Mouse (Mus musculus): ENCODE data around the gene Mrps12. TPM values are rescaled to one million over a fixed set of nuclear protein-coding genes. Genes with fewer than 3 reads are reported as not detected.
A peak's percentile ranks its signal among the peaks of the same experiment; 100 is the strongest.

Gene Mrps12
- polyA plus RNA-seq, 1 experiment: 74.4 TPM

DNA sequence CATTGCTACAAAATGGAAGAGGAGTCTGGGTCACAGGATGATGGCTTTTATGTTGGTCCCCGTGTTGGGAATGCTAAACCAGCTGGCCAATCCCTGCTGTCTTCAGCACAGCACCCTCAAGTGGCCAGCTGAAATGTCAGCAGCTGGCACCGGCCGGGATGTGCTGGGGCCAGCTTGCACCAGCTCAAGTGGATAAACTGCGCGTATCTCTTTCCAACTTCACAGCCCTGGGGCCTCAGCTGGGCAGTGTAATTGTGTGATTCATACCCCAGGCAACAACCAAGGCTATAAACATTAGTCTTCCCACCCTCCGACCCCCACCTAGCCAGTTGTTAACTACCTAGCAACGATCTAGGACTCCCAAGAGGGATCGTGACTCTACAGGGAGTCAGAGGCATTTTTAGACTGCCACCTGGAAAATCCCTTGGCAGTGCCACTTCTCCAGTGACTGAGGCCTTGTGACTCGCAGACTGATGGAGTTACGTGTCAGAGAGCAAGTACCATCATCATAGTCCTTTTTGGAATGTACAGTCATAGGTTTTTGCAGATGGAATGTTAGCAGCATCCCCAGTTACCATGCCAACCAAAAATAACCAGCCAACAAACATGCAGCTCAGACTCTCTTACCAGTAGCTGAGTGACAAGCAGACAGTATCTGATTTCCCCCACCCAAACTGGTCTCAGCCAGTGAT lies 13.8 kb downstream of the Mrps12 start:
- H3K4me1 ChIP-seq (replicated peaks; ENCODE audit: control insufficient read depth, insufficient read depth, low read length): peaks cover 6% of the 10 kb centered on the region
- TF ChIP-seq POLR2A (IDR thresholded peaks at IDR 0.05; ENCODE audit: control insufficient read depth, extremely low read depth, insufficient read depth, low read length, poor library complexity) (no peak), CTCF (IDR thresholded peaks at IDR 0.05; ENCODE audit: borderline replicate concordance, control insufficient read depth, extremely low read depth, insufficient read depth, low read length, poor library complexity) (no peak)
- 80% methylated on average over 10 of the region's 10 CpGs for WGBS

GRCm38 (mm10) chr7:28726600-28726999 lies 15.0 kb downstream of the Mrps12 start:
- TF ChIP-seq POLR2A (IDR thresholded peaks at IDR 0.05; ENCODE audit: control insufficient read depth, extremely low read depth, insufficient read depth, low read length, poor library complexity) (no peak), CTCF (IDR thresholded peaks at IDR 0.05; ENCODE audit: borderline replicate concordance, control insufficient read depth, extremely low read depth, insufficient read depth, low read length, poor library complexity) (peak; percentile 94)
- 19% methylated on average over 14 of the region's 14 CpGs for WGBS
- no peak overlapping the region for H3K4me3 ChIP-seq (ENCODE audit: control insufficient read depth, insufficient read depth, low read length)
- H3K4me1 ChIP-seq (replicated peaks; ENCODE audit: control insufficient read depth, insufficient read depth, low read length): no peaks in the 10 kb centered on the region
- no peaks in the 10 kb centered on the region for H3K27me3 ChIP-seq (ENCODE audit: control insufficient read depth, insufficient read depth, low read length)
- peak; percentile 78 for DNase-seq
- no peaks in the 10 kb centered on the region for H3K36me3 ChIP-seq (ENCODE audit: control insufficient read depth, insufficient read depth, low read length)
- no peak overlapping the region for H3K27ac ChIP-seq (ENCODE audit: control insufficient read depth, insufficient read depth, low read length)

More for the DNA sequence above, 13.8 kb downstream of the Mrps12 start:
- Histone ChIP-seq H3K27me3 (ENCODE audit: control insufficient read depth, insufficient read depth, low read length) (no peaks in the 10 kb centered on the region), H3K4me3 (ENCODE audit: control insufficient read depth, insufficient read depth, low read length) (no peak overlapping the region), H3K36me3 (ENCODE audit: control insufficient read depth, insufficient read depth, low read length) (no peaks in the 10 kb centered on the region), H3K27ac (ENCODE audit: control insufficient read depth, insufficient read depth, low read length) (no peak overlapping the region)
- no peak for DNase-seq

DNA sequence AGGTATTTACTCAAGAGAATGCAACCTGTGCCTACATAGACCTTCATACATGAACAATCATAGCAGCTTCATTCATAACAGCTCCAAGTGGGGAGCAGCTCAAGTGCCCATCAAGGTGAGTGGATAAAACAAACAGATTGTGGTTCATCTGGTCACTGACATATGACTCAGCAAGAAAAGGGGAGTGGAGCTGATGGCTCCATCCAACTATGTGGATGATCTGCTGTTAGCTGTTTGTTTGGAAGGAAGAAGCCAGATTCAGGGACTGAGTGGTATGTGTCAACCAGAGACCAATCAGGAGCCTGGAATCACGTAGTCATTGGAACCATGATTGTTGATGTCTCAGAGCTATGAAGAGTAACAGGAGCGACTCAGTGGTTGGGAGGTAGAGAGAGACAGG lies 17.0 kb downstream of the Mrps12 start:
- Histone ChIP-seq H3K27ac (ENCODE audit: control insufficient read depth, insufficient read depth, low read length) (no peak overlapping the region), H3K36me3 (ENCODE audit: control insufficient read depth, insufficient read depth, low read length) (no peaks in the 10 kb centered on the region), H3K4me3 (ENCODE audit: control insufficient read depth, insufficient read depth, low read length) (no peak overlapping the region), H3K4me1 (replicated peaks; ENCODE audit: control insufficient read depth, insufficient read depth, low read length) (peaks cover 11% of the 10 kb centered on the region), H3K27me3 (ENCODE audit: control insufficient read depth, insufficient read depth, low read length) (no peaks in the 10 kb centered on the region)
- WGBS: 99% methylated on average over 2 of the region's 2 CpGs
- DNase-seq: no peak
- TF ChIP-seq CTCF (IDR thresholded peaks at IDR 0.05; ENCODE audit: borderline replicate concordance, control insufficient read depth, extremely low read depth, insufficient read depth, low read length, poor library complexity): no peak
- no peak for TF ChIP-seq POLR2A (IDR thresholded peaks at IDR 0.05; ENCODE audit: control insufficient read depth, extremely low read depth, insufficient read depth, low read length, poor library complexity)

GRCm38 (mm10) chr7:28722079-28722478 lies 19.5 kb downstream of the Mrps12 start:
- DNase-seq: no peak
- TF ChIP-seq CTCF (IDR thresholded peaks at IDR 0.05; ENCODE audit: borderline replicate concordance, control insufficient read depth, extremely low read depth, insufficient read depth, low read length, poor library complexity): no peak
- H3K27ac ChIP-seq (ENCODE audit: control insufficient read depth, insufficient read depth, low read length): no peak overlapping the region
- WGBS: 98% methylated on average over 7 of the region's 7 CpGs
- H3K36me3 ChIP-seq (ENCODE audit: control insufficient read depth, insufficient read depth, low read length): no peaks in the 10 kb centered on the region
- peaks cover 15% of the 10 kb centered on the region for H3K4me1 ChIP-seq (replicated peaks; ENCODE audit: control insufficient read depth, insufficient read depth, low read length)
- H3K4me3 ChIP-seq (ENCODE audit: control insufficient read depth, insufficient read depth, low read length): no peak overlapping the region
- no peaks in the 10 kb centered on the region for H3K27me3 ChIP-seq (ENCODE audit: control insufficient read depth, insufficient read depth, low read length)

DNA sequence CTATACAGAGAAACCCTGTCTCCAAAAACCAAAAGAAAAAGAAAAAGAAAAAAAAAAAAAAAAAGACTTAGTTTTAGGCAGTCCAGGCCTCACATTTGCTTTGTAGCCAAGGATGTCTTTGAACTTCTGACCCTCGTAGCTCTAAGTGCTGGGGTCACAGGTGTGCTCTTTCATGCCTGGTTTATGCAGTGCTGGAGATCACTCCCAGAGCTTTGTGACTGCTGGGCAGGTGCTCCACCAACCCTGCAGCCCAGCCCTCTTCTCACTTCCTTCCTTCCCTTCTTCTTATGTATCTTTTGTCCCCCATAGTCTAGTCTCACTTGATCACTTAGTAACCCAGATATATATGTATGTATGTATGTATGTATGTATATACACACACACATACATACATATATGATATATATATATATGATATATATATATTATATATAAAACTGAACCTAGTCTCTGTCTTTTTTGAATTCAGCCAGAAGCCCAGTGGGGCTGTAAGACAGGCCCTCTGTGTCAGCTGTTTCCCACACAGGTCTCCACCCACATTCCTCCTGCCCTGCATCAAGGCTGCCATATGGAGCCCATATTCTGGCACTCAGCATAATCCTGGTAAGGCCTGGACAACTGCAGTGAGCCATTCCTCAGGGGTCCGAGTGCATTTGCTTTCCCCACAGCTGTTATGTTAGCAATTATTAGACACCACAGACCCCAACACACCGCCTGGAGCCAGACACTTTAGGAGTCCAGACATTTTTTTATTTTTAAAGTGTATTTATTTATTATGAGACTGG lies 20.7 kb downstream of the Mrps12 start:
- Histone ChIP-seq H3K27me3 (ENCODE audit: control insufficient read depth, insufficient read depth, low read length) (no peaks in the 10 kb centered on the region), H3K27ac (ENCODE audit: control insufficient read depth, insufficient read depth, low read length) (peak overlapping the region; percentile 22; the same call in 1 of the 2 replicates), H3K4me1 (replicated peaks; ENCODE audit: control insufficient read depth, insufficient read depth, low read length) (peaks cover 18% of the 10 kb centered on the region), H3K4me3 (ENCODE audit: control insufficient read depth, insufficient read depth, low read length) (no peak overlapping the region), H3K36me3 (ENCODE audit: control insufficient read depth, insufficient read depth, low read length) (no peaks in the 10 kb centered on the region)
- WGBS: 67% methylated on average over 3 of the region's 3 CpGs
- TF ChIP-seq POLR2A (IDR thresholded peaks at IDR 0.05; ENCODE audit: control insufficient read depth, extremely low read depth, insufficient read depth, low read length, poor library complexity) (no peak), CTCF (IDR thresholded peaks at IDR 0.05; ENCODE audit: borderline replicate concordance, control insufficient read depth, extremely low read depth, insufficient read depth, low read length, poor library complexity) (no peak)
- no peak for DNase-seq

GRCm38 (mm10) chr7:28719650-28720049 lies 22.0 kb downstream of the Mrps12 start:
- DNase-seq: no peak
- Histone ChIP-seq H3K27ac (ENCODE audit: control insufficient read depth, insufficient read depth, low read length) (no peak overlapping the region), H3K27me3 (ENCODE audit: control insufficient read depth, insufficient read depth, low read length) (no peaks in the 10 kb centered on the region), H3K36me3 (ENCODE audit: control insufficient read depth, insufficient read depth, low read length) (no peaks in the 10 kb centered on the region), H3K4me3 (ENCODE audit: control insufficient read depth, insufficient read depth, low read length) (no peak overlapping the region), H3K4me1 (replicated peaks; ENCODE audit: control insufficient read depth, insufficient read depth, low read length) (peaks cover 18% of the 10 kb centered on the region)
- 96% methylated on average over 2 of the region's 2 CpGs for WGBS
- TF ChIP-seq CTCF (IDR thresholded peaks at IDR 0.05; ENCODE audit: borderline replicate concordance, control insufficient read depth, extremely low read depth, insufficient read depth, low read length, poor library complexity): no peak
- TF ChIP-seq POLR2A (IDR thresholded peaks at IDR 0.05; ENCODE audit: control insufficient read depth, extremely low read depth, insufficient read depth, low read length, poor library complexity): no peak

All from thymus, adult 2 months (tissue).